Mouse (Mus musculus) cerebellum, adult 11 months (tissue): Measurements from ENCODE around the gene Esp16.
"Not testable (repeated sequence)": the region's sequence is repeated elsewhere in the genome, so short reads cannot be mapped to it uniquely, and the experiment has no call there.

Experiments
- DNase-seq: peaks from one replicate; pipeline ENCODE4 v3.0.0; 2022

The Esp16 gene

DNA sequence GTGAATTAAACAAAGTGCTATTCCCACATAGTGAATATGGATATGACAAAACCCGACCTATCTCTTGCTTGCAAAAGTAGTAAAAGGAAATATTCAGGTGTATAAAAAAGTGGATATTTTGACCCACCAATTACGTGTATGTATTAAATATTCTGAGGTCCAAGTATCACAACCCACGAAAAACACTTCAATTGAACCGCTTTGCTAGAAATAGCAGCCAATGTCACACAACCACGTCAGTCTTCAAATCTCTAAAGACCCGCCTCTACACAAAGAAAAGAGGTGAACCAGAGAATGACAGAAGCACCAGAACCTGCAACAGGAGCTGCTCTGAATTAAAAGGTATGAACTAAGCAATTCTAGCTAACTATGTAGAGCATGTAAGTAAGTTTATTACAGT, at the start of gene Esp16:
Gene Esp16 (plus strand): TSS at position 301 of the 400 bp plus-strand sequence.
- not testable (repeated sequence) for DNase-seq

DNA sequence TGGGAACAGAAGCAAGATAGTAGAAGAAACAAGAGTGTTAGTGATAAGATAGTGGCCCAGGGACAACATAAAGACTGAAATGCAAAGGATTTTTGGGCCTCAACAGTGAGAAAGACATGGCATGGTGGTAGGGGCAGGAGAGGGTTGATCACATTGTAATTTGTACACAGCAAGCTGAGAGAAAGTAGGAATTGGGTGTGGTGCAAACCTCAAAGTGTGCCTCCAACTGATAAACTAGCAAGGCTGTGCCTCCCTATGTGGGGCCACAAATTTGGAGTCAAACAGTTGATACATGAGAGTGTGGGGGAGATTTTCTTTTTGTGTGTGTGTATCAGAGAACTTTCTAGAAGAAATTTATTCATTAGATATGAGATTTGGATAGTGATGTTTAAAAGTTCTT, 37.9 kb upstream of the Esp16 start:
- DNase-seq = not testable (repeated sequence)
